Mouse (Mus musculus) frontal cortex, postnatal 25 days (tissue): ENCODE measurements around the gene Ccin.
A peak's percentile ranks its signal among the peaks of the same experiment; 100 is the strongest.

ENCODE experiments used
- DNase-seq, 2 experiments: peaks; one replicate each; pipeline ENCODE4 v3.0.0; 2022; ENCODE audit warnings: low spot score in 2 of 2

Ccin gene

GRCm38 (mm10) chr4:43983181-43983580, at the start of gene Ccin:
Gene Ccin (plus strand): TSS chr4:43983483.
- DNase-seq, result no peak

- no peak for DNase-seq
Measured at GRCm38 (mm10) chr4:43936186-43936585, 47.1 kb upstream of the Ccin start.

GRCm38 (mm10) chr4:43936749-43937674, 46.3 kb upstream of the Ccin start:
- no peak for DNase-seq

- DNase-seq, result no peak
Measured at GRCm38 (mm10) chr4:43941315-43941714, 42.0 kb upstream of the Ccin start.

GRCm38 (mm10) chr4:43942421-43942820, 40.9 kb upstream of the Ccin start:
- DNase-seq, result no peak

- no peak for DNase-seq
Measured at GRCm38 (mm10) chr4:43947571-43947970, 35.7 kb upstream of the Ccin start.

GRCm38 (mm10) chr4:43957292-43957845, 25.9 kb upstream of the Ccin start, which contains the start of gene Glipr2:
Gene Glipr2 (plus strand): TSS chr4:43957401.
- peak; percentile 45 to 59 for DNase-seq

- no peak for DNase-seq
Measured at GRCm38 (mm10) chr4:43957846-43958461, 25.3 kb upstream of the Ccin start.

- no peak for DNase-seq
Measured at GRCm38 (mm10) chr4:43959523-43960179, 23.6 kb upstream of the Ccin start.

GRCm38 (mm10) chr4:43960207-43960606, 23.1 kb upstream of the Ccin start:
- DNase-seq, result no peak

- no peak for DNase-seq
Measured at GRCm38 (mm10) chr4:43964326-43964833, 18.9 kb upstream of the Ccin start.

GRCm38 (mm10) chr4:43964951-43965684, 18.2 kb upstream of the Ccin start:
- DNase-seq, result no peak

- no peak for DNase-seq
Measured at GRCm38 (mm10) chr4:43965856-43966535, 17.3 kb upstream of the Ccin start.

- peak; percentile 11 to 16 for DNase-seq
Measured at GRCm38 (mm10) chr4:43968650-43969049, 14.6 kb upstream of the Ccin start.

GRCm38 (mm10) chr4:43969373-43969772, 13.9 kb upstream of the Ccin start:
- no peak for DNase-seq

- DNase-seq, result no peak
Measured at GRCm38 (mm10) chr4:43970393-43971330, 12.6 kb upstream of the Ccin start.

GRCm38 (mm10) chr4:43971541-43972136, 11.6 kb upstream of the Ccin start:
- DNase-seq, result no peak

GRCm38 (mm10) chr4:43972137-43972591, 11.1 kb upstream of the Ccin start:
- no peak for DNase-seq

GRCm38 (mm10) chr4:43973526-43973981, 9.7 kb upstream of the Ccin start:
- peak in 1 of 2 experiments; percentile 14 for DNase-seq
